Mouse (Mus musculus) brain, embryonic 14.5 days (tissue): Measurements from ENCODE around the gene Esrrg.

Experiments
- CTCF ChIP-seq: fragments of 200-500 bp; IDR thresholded peaks from 2 replicates; pipeline ENCODE4 v1.5.1; 2012; ENCODE audit warnings: inconsistent platforms, mild to moderate bottlenecking, moderate library complexity, borderline replicate concordance; ENCODE audit not compliant: insufficient read depth, insufficient read length; ENCODE audit errors: extremely low read depth
- POLR2A ChIP-seq: fragments of 200-500 bp; IDR thresholded peaks from 2 replicates; pipeline ENCODE4 v1.6.1; 2012; ENCODE audit warnings: mild to moderate bottlenecking, inconsistent platforms, borderline replicate concordance; ENCODE audit not compliant: poor library complexity, insufficient read depth, insufficient read length, severe bottlenecking; ENCODE audit errors: extremely low read depth

DNA sequence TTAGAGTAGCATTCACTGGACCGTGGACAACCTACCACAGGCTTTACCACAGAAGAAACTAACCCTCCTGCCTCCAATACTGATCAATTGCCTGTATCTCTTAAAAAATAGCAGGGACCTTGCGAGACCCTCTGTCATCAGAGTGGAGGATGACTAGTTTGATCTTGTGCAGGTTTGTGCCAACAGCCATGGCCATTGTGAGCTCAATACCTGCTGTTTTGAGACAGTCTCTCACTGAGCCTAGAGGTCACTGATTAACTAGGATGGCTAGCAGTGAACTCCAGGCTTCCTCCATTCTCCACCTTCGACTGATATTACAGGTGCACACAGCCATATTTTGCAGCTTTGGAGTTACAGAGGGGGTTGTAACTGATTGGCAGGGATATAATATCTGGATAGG, 150.9 kb downstream of the Esrrg start:
- TF ChIP-seq CTCF, result no peak
- no peak for TF ChIP-seq POLR2A
